In the genomic region with DNA sequence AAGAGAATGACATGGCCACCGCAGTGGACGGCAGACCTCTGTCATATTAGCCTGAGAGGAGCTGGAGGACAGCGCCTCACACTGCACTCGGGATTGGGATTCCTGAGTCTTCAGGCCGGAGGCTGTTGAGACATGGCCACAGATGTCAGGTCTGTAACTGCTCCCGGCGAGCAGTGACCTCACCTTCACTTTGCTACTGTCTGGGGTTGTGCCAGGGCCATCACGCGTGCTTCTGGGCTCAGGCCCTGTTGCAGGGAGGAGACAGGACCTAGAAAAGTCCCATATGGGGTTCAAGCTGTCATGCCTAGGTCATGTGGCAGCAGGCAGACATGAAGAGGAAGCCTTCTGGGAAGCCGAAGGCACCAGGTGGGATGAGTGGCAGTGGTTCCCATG, we compare ENCODE assay signal across 14 mouse cellular contexts.
"Had no signal": no experiment of that assay in that cellular context is flagged by ENCODE, and none has a peak within 500 bp of the region (broad histone marks: within the 10 kb centered on the region; RNA-seq: fewer than 3 reads in every experiment).

No protein-coding gene starts in this region.

- H3K4me2 ChIP-seq: limb, embryonic 12.5 days; liver, embryonic 13.5 days; lung, embryonic 15.5 days; midbrain, embryonic 13.5 days; neural tube, embryonic 15.5 days had no signal

- ATAC-seq: liver, postnatal 0 days; midbrain, embryonic 13.5 days had no signal

- H3K9ac ChIP-seq: limb, embryonic 12.5 days; liver, embryonic 13.5 days; liver, postnatal 0 days; lung, embryonic 15.5 days; neural tube, embryonic 15.5 days had no signal

- DNase-seq: kidney, postnatal 10 days; kidney, postnatal 4 days; liver; liver, embryonic 13.5 days; liver, postnatal 0 days; right cerebral cortex, adult 18-20 months; thymus, postnatal 4 days had no signal

- H3K27me3 ChIP-seq: limb, embryonic 12.5 days; liver, embryonic 13.5 days; lung, embryonic 15.5 days; midbrain, embryonic 13.5 days; neural tube, embryonic 15.5 days had no signal

- H3K4me3 ChIP-seq: left cerebral cortex, adult 2 months; limb, embryonic 12.5 days; liver, embryonic 13.5 days; lung, embryonic 15.5 days; midbrain, embryonic 13.5 days; myocyte; neural tube, embryonic 15.5 days had no signal

- H3K27ac ChIP-seq: left cerebral cortex, adult 2 months; limb, embryonic 12.5 days; liver, embryonic 13.5 days; lung, embryonic 15.5 days; midbrain, embryonic 13.5 days; neural tube, embryonic 15.5 days; stomach, postnatal 0 days had no signal

- H3K9me3 ChIP-seq: limb, embryonic 12.5 days; liver, embryonic 13.5 days; lung, embryonic 15.5 days; midbrain, embryonic 13.5 days; neural tube, embryonic 15.5 days had no signal
